Mouse (Mus musculus) liver, postnatal 0 days (tissue): Measurements from ENCODE around the gene Clock.

Experiments
- CTCF ChIP-seq: sonication (generic); IDR thresholded peaks from 2 replicates; pipeline ENCODE4 v1.5.1; 2016; ENCODE audit warnings: antibody characterized with exemption, low read depth
- EP300 ChIP-seq: IDR thresholded peaks from 2 replicates; pipeline ENCODE4 v1.6.1; 2016; ENCODE audit warnings: antibody characterized with exemption, low read depth, mild to moderate bottlenecking

GRCm38 (mm10) chr5:76183043-76183749 lies 121.4 kb downstream of the Clock start:
- TF ChIP-seq CTCF (no peak), EP300 (no peak)
